Mouse (Mus musculus) erythroblast, adult 5-6 weeks (primary cell): ENCODE results near the gene Rrp36. TPM values are rescaled to one million over a fixed set of nuclear protein-coding genes. Genes with fewer than 3 reads are reported as not detected.
A peak's percentile ranks its signal among the peaks of the same experiment; 100 is the strongest.

Experiments
- ATAC-seq: replicated peaks from 2 replicates; pipeline ENCODE4 v1.8.0; 2016; ENCODE audit warnings: moderate number of reproducible peaks, mild to moderate bottlenecking, moderate TSS enrichment, inconsistent platforms; ENCODE audit not compliant: poor library complexity, low FRiP score, severe bottlenecking
- total RNA-seq, 2 experiments: library from RNA; stranded (forward) in 1 of 2; stranded (reverse) in 1 of 2; fragments of 150-400 nt in 1 of 2; fragments of 200-764, 138-1000 nt in 1 of 2; gene quantifications; 2 replicates each; pipeline versions ENCODE4 v1.2.3 to v1.2.4; 2015 to 2017; ENCODE audit warnings: low replicate concordance in 2 of 2

The Rrp36 gene
- total RNA-seq, 2 experiments from 2014 or later, result 7.7 to 7.9 TPM

GRCm38 (mm10) chr17:46650232-46651031 lies 23.7 kb downstream of the Rrp36 start, which contains the start of gene Cul7:
Gene Cul7 (plus strand): TSS chr17:46650337.
- ATAC-seq, result peak; percentile 44; the same call in 1 of the 2 replicates

GRCm38 (mm10) chr17:46649811-46650210 lies 24.3 kb downstream of the Rrp36 start:
- ATAC-seq, result no peak

- no peak for ATAC-seq
These were observed 25.7 kb downstream of the Rrp36 start for GRCm38 (mm10) chr17:46648436-46648835.

GRCm38 (mm10) chr17:46647279-46647678 lies 26.9 kb downstream of the Rrp36 start:
- no peak for ATAC-seq

- peak; percentile 54 for ATAC-seq
These were observed 27.9 kb downstream of the Rrp36 start for GRCm38 (mm10) chr17:46646322-46646662.

- peak; percentile 84 for ATAC-seq
These were observed 28.4 kb downstream of the Rrp36 start, which contains the start of the genes Klc4 and Mrpl2 for GRCm38 (mm10) chr17:46645561-46646321. Gene Klc4 (minus strand): TSS chr17:46646022. Gene Mrpl2 (plus strand): TSS chr17:46646229.

GRCm38 (mm10) chr17:46644916-46645475 lies 29.2 kb downstream of the Rrp36 start:
- ATAC-seq, result no peak

- no peak for ATAC-seq
These were observed 29.9 kb downstream of the Rrp36 start for GRCm38 (mm10) chr17:46644152-46644805.

- no peak for ATAC-seq
These were observed 32.1 kb downstream of the Rrp36 start for GRCm38 (mm10) chr17:46642060-46642459.

- no peak for ATAC-seq
These were observed 34.2 kb downstream of the Rrp36 start for GRCm38 (mm10) chr17:46639929-46640328.

GRCm38 (mm10) chr17:46636831-46637523 lies 37.2 kb downstream of the Rrp36 start:
- no peak for ATAC-seq

- ATAC-seq, result no peak
These were observed 44.3 kb downstream of the Rrp36 start for GRCm38 (mm10) chr17:46629685-46630441.

- ATAC-seq, result no peak
These were observed 45.1 kb downstream of the Rrp36 start, which contains the start of gene Ptk7 for GRCm38 (mm10) chr17:46628791-46629684. Gene Ptk7 (minus strand): TSS chr17:46629504.

- no peak for ATAC-seq
These were observed 45.7 kb downstream of the Rrp36 start for GRCm38 (mm10) chr17:46628471-46628790.

- ATAC-seq, result no peak
These were observed 46.7 kb downstream of the Rrp36 start for GRCm38 (mm10) chr17:46627409-46627808.

- ATAC-seq, result no peak
These were observed 49.6 kb downstream of the Rrp36 start for GRCm38 (mm10) chr17:46624598-46624997.

- no peak for ATAC-seq
These were observed 50.2 kb downstream of the Rrp36 start for GRCm38 (mm10) chr17:46623819-46624557.
